Mouse (Mus musculus) kidney, adult 9 months (tissue): Measurements from ENCODE around the gene Fam198a.

ENCODE experiments used
- DNase-seq: peaks from one replicate; pipeline ENCODE4 v3.0.0; 2022

The Fam198a gene

GRCm38 (mm10) chr9:121950418-121951113 is at the start of gene Fam198a:
Gene Fam198a (plus strand): TSS chr9:121950988.
- peak; percentile 82 for DNase-seq

- DNase-seq: no peak
These were observed 48.8 kb upstream of the Fam198a start for GRCm38 (mm10) chr9:121901710-121902700.

- DNase-seq: no peak
These were observed 47.1 kb upstream of the Fam198a start for GRCm38 (mm10) chr9:121903476-121904305.

- DNase-seq: no peak
These were observed 46.5 kb upstream of the Fam198a start for GRCm38 (mm10) chr9:121904319-121904718.

- no peak for DNase-seq
These were observed 45.8 kb upstream of the Fam198a start for GRCm38 (mm10) chr9:121904946-121905345.

GRCm38 (mm10) chr9:121905556-121906185 is 45.1 kb upstream of the Fam198a start:
- no peak for DNase-seq

- DNase-seq: no peak
These were observed 44.3 kb upstream of the Fam198a start for GRCm38 (mm10) chr9:121906456-121906855.

GRCm38 (mm10) chr9:121907356-121908070 is 43.3 kb upstream of the Fam198a start:
- no peak for DNase-seq

- DNase-seq: no peak
These were observed 42.5 kb upstream of the Fam198a start for GRCm38 (mm10) chr9:121908321-121908720.

GRCm38 (mm10) chr9:121909635-121910034 is 41.2 kb upstream of the Fam198a start:
- DNase-seq: no peak

- no peak for DNase-seq
These were observed 39.6 kb upstream of the Fam198a start for GRCm38 (mm10) chr9:121911196-121911595.

GRCm38 (mm10) chr9:121912786-121913185 is 38.0 kb upstream of the Fam198a start:
- no peak for DNase-seq

- DNase-seq: no peak
These were observed 36.5 kb upstream of the Fam198a start for GRCm38 (mm10) chr9:121914226-121914757.

- no peak for DNase-seq
These were observed 35.7 kb upstream of the Fam198a start for GRCm38 (mm10) chr9:121915056-121915455.

GRCm38 (mm10) chr9:121916102-121916501 is 34.7 kb upstream of the Fam198a start, which contains the start of gene Cyp8b1:
Gene Cyp8b1 (minus strand): TSS chr9:121916305.
- DNase-seq: no peak

- DNase-seq: peak; percentile 38
These were observed 31.7 kb upstream of the Fam198a start for GRCm38 (mm10) chr9:121919027-121919501.

- no peak for DNase-seq
These were observed 27.3 kb upstream of the Fam198a start for GRCm38 (mm10) chr9:121923443-121923842.

- DNase-seq: no peak
These were observed 26.9 kb upstream of the Fam198a start for GRCm38 (mm10) chr9:121923906-121924305.

- no peak for DNase-seq
These were observed 25.8 kb upstream of the Fam198a start for GRCm38 (mm10) chr9:121924901-121925560.

- no peak for DNase-seq
These were observed 24.8 kb upstream of the Fam198a start for GRCm38 (mm10) chr9:121925959-121926358.
